Mouse (Mus musculus) olfactory bulb, adult 2 months (tissue): ENCODE results near the gene Gas6. TPM values are rescaled to one million over a fixed set of nuclear protein-coding genes. Genes with fewer than 3 reads are reported as not detected.

Source experiments
- H3K27ac ChIP-seq: fragments of 200-500 bp; 2 replicates; pipeline ENCODE4 v1.5.1; 2012; ENCODE audit warnings: low read depth, low read length; ENCODE audit not compliant: insufficient read depth
- H3K4me1 ChIP-seq: fragments of 200-500 bp; 2 replicates; pipeline ENCODE4 v1.6.1; 2012; ENCODE audit warnings: low read length; ENCODE audit not compliant: control insufficient read depth, insufficient read depth
- H3K4me3 ChIP-seq: fragments of 200-500 bp; 2 replicates; pipeline ENCODE4 v1.5.1; 2012; ENCODE audit warnings: mild to moderate bottlenecking, low read depth, low read length, moderate library complexity; ENCODE audit not compliant: insufficient read depth
- CTCF ChIP-seq: fragments of 200-500 bp; IDR thresholded peaks from 2 replicates; pipeline ENCODE4 v1.5.1; 2012; ENCODE audit warnings: low read depth, mild to moderate bottlenecking, low read length, moderate library complexity; ENCODE audit not compliant: insufficient read depth
- POLR2A ChIP-seq: fragments of 200-500 bp; IDR thresholded peaks from 2 replicates; pipeline ENCODE4 v1.6.1; 2012; ENCODE audit warnings: mild to moderate bottlenecking, low read depth, low read length, moderate library complexity; ENCODE audit not compliant: insufficient read depth
- WGBS: fragments of 180-500 bp; shearing (Covaris S2); methylation state at CpG from one replicate; pipeline ENCODE4 v1.1.7; 2018; 5-methylcytosine and 5-hydroxymethylcytosine counted together
- polyA plus RNA-seq: library from polyadenylated mRNA; stranded (reverse); fragments of >200 nt; gene quantifications from 2 replicates; pipeline ENCODE4 v1.2.4, GENCODE M21; 2012; ENCODE audit warnings: low replicate concordance; ENCODE audit not compliant: missing spikeins, insufficient read depth, insufficient read length

Gene Gas6
- polyA plus RNA-seq, 1 experiment: not detected

DNA sequence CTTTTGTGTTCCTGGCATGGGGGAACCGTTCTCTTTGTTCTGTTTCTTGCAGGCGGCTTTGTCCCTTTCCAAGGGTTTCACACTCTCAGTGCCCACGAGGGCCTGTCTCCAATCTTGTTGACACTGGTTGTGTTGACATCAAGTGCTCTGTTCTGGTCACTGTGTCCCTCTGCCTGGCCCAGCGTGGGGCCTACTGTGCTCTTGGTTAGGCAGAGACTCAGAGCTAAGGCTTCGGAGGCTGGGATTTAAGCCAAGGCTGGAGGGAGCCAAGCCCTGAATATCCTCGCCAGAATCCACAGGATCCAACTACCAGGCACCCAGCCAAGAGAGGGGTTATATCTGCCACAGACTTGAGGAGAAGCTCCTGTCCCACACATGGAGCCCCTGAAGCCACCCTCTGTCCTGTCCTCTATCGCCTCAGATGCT lies 35.6 kb upstream of the Gas6 start:
- TF ChIP-seq CTCF: no peak
- TF ChIP-seq POLR2A: no peak
- WGBS: 45% methylated on average over 7 of the region's 7 CpGs
- peaks cover 28% of the 10 kb centered on the region for H3K4me1 ChIP-seq
- H3K4me3 ChIP-seq: no peak overlapping the region
- H3K27ac ChIP-seq: peak overlapping the region; percentile 49

DNA sequence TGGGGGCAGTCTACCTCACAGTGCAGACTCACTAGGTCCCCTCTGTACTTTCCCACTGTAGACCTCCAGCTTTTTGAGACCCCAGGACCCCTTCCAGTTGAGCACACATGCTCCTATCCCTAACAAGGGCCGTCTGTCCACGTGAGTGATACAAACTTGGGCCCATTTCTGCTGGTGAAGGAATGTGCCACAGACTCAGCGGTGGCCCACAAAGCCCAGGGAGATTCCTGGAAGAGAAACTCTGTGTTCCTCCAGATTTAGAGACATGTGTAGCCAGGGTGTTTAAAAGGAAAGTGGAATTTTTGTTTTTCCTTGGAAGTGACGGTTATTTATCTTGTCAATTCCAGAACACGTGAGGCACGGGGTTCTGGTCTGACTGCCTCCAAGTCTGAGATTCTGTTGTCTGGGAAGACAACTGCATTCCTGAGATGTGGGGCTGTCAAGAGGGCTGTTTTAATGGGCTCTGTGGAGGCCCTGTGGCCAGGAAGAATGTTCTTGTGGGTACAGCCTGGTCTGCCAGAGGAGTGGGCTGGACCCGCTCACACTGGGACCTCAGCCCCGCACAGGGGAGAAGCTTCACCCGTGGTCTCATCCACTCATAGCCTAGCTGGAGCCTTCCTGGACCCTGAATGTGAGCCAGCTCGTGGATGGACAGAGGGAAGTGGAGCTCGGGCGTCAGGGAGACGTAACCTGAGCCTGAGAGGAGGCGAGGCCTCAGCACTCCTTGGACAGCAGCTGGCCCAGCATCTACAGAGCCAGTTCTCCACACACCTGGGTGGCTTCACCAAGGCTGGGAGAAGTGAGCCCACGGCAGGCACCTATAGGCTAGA lies 34.9 kb upstream of the Gas6 start:
- TF ChIP-seq POLR2A (no peak), CTCF (no peak)
- peaks cover 28% of the 10 kb centered on the region for H3K4me1 ChIP-seq
- no peak overlapping the region for H3K4me3 ChIP-seq
- WGBS: 79% methylated on average over 15 of the region's 15 CpGs
- H3K27ac ChIP-seq: peak overlapping the region; percentile 32; the same call in 1 of the 2 replicates

DNA sequence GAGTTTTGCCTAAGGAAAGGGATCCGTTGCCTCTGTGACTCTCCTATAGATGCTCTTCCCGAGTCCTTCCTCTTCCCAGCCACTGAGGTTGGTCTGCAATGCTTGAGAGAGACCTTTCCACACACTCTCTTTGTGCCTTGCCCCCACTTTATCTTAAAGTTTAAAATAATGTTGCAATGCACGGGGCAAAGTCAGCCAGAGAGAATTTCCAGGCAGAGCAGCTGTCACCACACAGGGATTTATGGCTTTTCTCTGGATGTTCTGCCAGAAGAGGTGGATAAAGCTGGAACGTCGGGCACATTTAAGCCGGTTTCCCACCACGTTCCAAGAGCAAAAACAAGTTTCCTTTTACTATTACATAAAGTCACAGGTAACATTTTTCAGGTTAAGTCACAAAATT lies 27.1 kb upstream of the Gas6 start:
- TF ChIP-seq CTCF (no peak), POLR2A (no peak)
- WGBS: 82% methylated on average over 7 of the region's 7 CpGs
- Histone ChIP-seq H3K4me3 (no peak overlapping the region), H3K4me1 (no peaks in the 10 kb centered on the region), H3K27ac (no peak overlapping the region)

DNA sequence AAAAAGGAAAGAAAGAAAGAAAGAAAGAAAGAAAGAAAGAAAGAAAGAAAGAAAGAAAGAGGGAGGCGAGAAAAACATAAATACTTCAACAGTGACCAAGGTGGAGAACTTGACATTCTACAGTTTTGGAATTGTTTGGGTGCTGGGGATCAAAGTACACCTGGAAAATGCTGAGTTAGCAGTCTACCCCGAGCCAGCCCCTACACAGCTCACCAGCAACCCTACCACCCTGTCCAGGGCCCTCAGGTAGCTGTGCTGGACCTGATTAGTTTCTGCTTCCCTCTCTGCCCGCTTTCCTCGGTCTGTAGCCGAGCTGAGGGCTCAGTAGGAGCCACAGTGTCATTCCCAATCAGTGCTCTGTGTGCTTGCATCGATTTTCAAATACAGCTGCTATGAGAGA lies 26.1 kb upstream of the Gas6 start:
- H3K4me1 ChIP-seq: peaks cover 7% of the 10 kb centered on the region; the same call in 1 of the 2 replicates
- H3K27ac ChIP-seq: no peak overlapping the region
- TF ChIP-seq CTCF (no peak), POLR2A (no peak)
- WGBS: 79% methylated on average over 6 of the region's 6 CpGs
- H3K4me3 ChIP-seq: no peak overlapping the region

DNA sequence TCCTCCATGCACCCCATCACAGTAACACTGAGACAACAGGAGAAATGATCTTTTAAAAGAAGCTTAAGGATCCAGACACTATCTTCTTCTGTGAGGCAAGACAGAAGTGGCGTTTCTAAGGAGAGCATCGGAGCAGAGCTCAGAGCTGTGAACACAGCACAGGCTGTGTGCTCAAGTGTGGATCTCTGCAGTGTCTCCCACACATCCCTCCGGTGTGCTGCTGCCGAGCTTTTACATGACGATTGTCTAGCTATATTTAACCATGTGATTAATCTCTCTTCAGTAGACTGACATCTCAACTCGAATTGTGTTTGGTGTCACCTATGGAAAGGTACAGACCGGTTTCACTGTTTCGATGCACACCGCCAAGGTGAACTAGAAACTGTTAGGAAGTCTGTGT lies 25.2 kb upstream of the Gas6 start:
- WGBS: 54% methylated on average over 9 of the region's 9 CpGs
- Histone ChIP-seq H3K27ac (no peak overlapping the region), H3K4me3 (no peak overlapping the region), H3K4me1 (peaks cover 7% of the 10 kb centered on the region; the same call in 1 of the 2 replicates)
- TF ChIP-seq CTCF: no peak
- no peak for TF ChIP-seq POLR2A

DNA sequence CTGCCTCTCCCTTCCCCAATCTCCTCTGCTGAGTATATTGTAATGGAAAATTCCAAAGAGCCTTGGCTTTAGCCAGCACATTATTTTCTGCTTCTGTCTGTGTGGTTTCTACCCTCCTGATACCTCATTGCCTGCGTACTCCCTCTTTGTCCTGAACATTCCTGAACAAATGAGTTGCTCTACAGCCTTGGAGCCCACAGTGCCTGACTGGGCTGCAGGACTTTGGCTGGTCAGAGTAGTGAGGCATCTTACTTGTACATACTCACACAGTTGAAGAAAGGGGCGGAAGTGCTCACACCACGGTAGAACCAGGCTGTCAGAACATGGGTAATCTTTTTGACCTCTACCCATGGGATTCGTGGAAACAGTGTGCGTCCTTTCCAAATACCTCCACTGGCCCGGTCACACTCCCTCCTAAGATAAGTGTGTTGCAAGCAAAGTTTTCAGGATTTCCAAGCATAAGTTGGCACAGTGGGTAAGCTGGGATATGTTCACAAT lies 23.0 kb upstream of the Gas6 start:
- Histone ChIP-seq H3K4me1 (peaks cover 7% of the 10 kb centered on the region; the same call in 1 of the 2 replicates), H3K4me3 (no peak overlapping the region), H3K27ac (no peak overlapping the region)
- WGBS: 94% methylated on average over 6 of the region's 6 CpGs
- TF ChIP-seq POLR2A (no peak), CTCF (no peak)

DNA sequence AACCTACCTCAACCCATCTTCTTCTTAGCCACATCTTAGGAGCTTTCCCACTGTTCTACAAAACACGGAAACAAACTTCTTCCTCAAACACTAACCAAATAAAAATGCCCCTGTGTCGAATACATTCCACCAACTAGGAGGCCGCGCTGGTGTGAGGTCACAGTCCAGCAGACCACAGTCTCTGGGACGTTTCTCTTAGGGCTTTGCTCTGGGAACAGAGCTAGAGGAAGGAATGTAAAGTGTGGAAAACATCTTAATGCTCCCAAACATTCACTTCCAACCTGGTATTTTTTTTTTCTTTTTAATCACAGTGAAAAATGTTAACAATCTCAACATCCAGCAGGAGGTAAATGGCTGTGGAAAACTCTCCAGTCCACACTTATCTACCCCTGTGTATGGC lies 22.4 kb upstream of the Gas6 start:
- Histone ChIP-seq H3K4me3 (no peak overlapping the region), H3K27ac (no peak overlapping the region), H3K4me1 (peaks cover 7% of the 10 kb centered on the region; the same call in 1 of the 2 replicates)
- 92% methylated on average over 5 of the region's 5 CpGs for WGBS
- TF ChIP-seq POLR2A: no peak
- no peak for TF ChIP-seq CTCF

DNA sequence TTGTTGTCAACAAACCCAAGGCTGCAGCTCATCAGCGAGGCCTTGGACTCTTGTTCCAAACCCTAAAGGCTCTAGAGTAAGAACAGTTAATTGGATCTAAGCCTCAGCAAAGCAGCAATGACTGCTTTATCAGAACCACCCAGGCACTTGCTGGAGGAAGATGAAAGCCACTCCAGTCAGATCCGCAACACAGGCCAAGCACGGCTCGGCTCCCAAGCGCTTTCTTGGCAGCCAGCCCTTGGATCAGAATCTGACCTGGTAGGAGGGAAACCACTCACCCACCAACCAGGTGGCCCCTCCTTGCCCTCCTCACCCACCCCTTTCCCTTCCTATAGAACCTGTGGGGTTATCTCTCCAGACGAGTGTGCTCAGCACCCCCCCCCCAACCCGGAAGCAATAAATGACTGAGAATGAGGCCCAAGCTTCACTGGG lies 21.7 kb upstream of the Gas6 start:
- H3K4me3 ChIP-seq: no peak overlapping the region
- WGBS: 50% methylated on average over 7 of the region's 7 CpGs
- H3K4me1 ChIP-seq: peaks cover 7% of the 10 kb centered on the region; the same call in 1 of the 2 replicates
- TF ChIP-seq POLR2A: no peak
- no peak for TF ChIP-seq CTCF
- no peak overlapping the region for H3K27ac ChIP-seq
